Mouse (Mus musculus): ENCODE measurements around the gene Acot8. TPM values are rescaled to one million over a fixed set of nuclear protein-coding genes. Genes with fewer than 3 reads are reported as not detected.

Gene Acot8
- polyA plus RNA-seq, 1 experiment: 102 TPM

DNA sequence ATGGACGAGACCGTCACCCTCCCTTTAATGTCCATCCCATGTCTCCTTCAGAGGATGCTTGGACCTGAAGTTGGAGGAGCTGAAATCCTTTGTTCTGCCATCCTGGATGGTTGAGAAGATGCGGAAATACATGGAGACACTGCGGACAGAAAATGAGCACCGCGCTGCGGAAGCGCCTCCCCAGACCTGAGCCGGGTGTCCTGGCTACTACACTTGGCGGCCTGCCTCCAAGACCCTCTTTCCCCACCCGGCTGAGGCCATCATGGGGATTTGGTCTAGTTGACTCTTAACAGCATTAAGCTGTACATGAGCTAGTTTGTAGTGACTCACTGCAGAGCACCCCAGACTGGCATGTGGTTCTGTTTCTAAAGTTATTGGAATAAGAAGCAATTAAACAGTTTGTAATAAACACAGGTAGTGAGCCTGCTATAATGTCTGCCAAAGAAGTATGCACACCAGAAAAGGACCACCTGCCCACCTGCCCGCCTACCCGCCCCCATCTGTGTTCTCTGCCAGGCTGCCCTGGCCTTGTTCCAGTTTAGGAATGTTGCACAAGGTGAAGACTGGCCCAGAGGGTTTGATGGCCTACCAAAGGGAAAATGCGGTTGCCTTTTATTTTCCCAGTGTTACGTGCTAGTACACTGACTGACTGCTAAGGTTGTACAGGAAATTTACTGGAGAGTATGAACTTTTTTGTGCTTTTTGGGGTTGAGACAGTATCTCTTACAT, 36.7 kb downstream of the Acot8 start:
- 89% methylated on average over 15 of the region's 15 CpGs for WGBS
- Histone ChIP-seq H3K36me3 (ENCODE audit: control insufficient read depth, insufficient read depth, low read length) (peaks cover 34% of the 10 kb centered on the region), H3K4me1 (ENCODE audit: control insufficient read depth, insufficient read depth, insufficient read length, low read length) (peaks cover 6% of the 10 kb centered on the region; the same call in 1 of the 2 replicates), H3K4me3 (ENCODE audit: low read depth, low read length) (no peak overlapping the region), H3K27me3 (ENCODE audit: control insufficient read depth, insufficient read depth, low read length) (no peaks in the 10 kb centered on the region), H3K27ac (ENCODE audit: insufficient read depth, low read depth, low read length) (no peak overlapping the region)
- TF ChIP-seq POLR2A (IDR thresholded peaks at IDR 0.05; ENCODE audit: low read depth, low read length) (no peak), CTCF (IDR thresholded peaks at IDR 0.05; ENCODE audit: extremely low read depth, insufficient read length, insufficient replicate concordance, low read depth, low read length) (no peak)

DNA sequence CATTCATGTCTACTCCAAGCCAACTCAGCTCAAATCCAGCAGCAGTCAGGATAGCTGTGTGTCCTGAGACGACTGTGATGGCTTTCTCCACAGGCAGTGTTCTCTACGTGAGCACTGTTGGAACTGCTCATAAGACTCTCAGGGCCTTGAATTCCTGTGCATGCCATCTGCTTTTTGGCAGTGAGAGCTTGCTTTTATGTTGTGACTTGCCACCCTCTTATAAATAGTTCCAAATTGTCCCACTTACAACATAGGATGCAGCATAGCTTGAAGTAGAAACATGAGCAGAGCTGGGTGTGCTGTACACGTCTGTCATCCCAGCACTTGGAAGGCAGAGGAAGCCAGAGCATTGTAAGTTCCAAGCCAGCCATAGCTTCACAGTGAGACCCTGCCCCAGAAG, 38.8 kb downstream of the Acot8 start:
- H3K36me3 ChIP-seq (ENCODE audit: control insufficient read depth, insufficient read depth, low read length): peaks cover 46% of the 10 kb centered on the region
- no peaks in the 10 kb centered on the region for H3K27me3 ChIP-seq (ENCODE audit: control insufficient read depth, insufficient read depth, low read length)
- H3K4me3 ChIP-seq (ENCODE audit: low read depth, low read length): no peak overlapping the region
- H3K4me1 ChIP-seq (ENCODE audit: control insufficient read depth, insufficient read depth, insufficient read length, low read length): peaks cover 3% of the 10 kb centered on the region; the same call in 1 of the 2 replicates
- 91% methylated on average over 3 of the region's 3 CpGs for WGBS
- TF ChIP-seq CTCF (IDR thresholded peaks at IDR 0.05; ENCODE audit: extremely low read depth, insufficient read length, insufficient replicate concordance, low read depth, low read length) (no peak), POLR2A (IDR thresholded peaks at IDR 0.05; ENCODE audit: low read depth, low read length) (no peak)
- no peak overlapping the region for H3K27ac ChIP-seq (ENCODE audit: insufficient read depth, low read depth, low read length)

DNA sequence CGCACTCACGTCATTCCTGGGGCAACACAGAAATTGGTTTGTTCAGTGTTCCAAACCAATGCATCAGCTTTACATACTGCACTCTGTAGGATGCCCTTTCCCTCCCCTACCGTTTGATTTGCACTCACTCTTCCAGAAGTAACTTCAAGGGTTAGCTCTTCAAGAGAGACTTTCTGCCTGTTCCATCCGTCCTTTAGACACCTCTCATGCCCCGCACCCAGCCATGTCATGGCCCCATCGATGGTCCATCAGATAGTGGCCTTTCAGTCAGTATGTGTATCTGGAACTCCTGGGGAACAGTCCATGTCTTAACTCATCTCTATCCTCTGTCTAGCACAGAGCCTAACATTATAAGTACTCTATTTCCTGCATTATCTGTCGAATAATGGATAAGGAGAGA, 42.1 kb downstream of the Acot8 start:
- no peaks in the 10 kb centered on the region for H3K4me1 ChIP-seq (ENCODE audit: control insufficient read depth, insufficient read depth, insufficient read length, low read length)
- H3K27me3 ChIP-seq (ENCODE audit: control insufficient read depth, insufficient read depth, low read length): no peaks in the 10 kb centered on the region
- H3K27ac ChIP-seq (ENCODE audit: insufficient read depth, low read depth, low read length): no peak overlapping the region
- peaks cover 71% of the 10 kb centered on the region for H3K36me3 ChIP-seq (ENCODE audit: control insufficient read depth, insufficient read depth, low read length)
- 80% methylated on average over 7 of the region's 7 CpGs for WGBS
- TF ChIP-seq CTCF (IDR thresholded peaks at IDR 0.05; ENCODE audit: extremely low read depth, insufficient read length, insufficient replicate concordance, low read depth, low read length) (no peak), POLR2A (IDR thresholded peaks at IDR 0.05; ENCODE audit: low read depth, low read length) (no peak)
- no peak overlapping the region for H3K4me3 ChIP-seq (ENCODE audit: low read depth, low read length)

GRCm38 (mm10) chr2:164761971-164762370, 42.7 kb downstream of the Acot8 start:
- no peak overlapping the region for H3K27ac ChIP-seq (ENCODE audit: insufficient read depth, low read depth, low read length)
- no peaks in the 10 kb centered on the region for H3K4me1 ChIP-seq (ENCODE audit: control insufficient read depth, insufficient read depth, insufficient read length, low read length)
- TF ChIP-seq CTCF (IDR thresholded peaks at IDR 0.05; ENCODE audit: extremely low read depth, insufficient read length, insufficient replicate concordance, low read depth, low read length): no peak
- TF ChIP-seq POLR2A (IDR thresholded peaks at IDR 0.05; ENCODE audit: low read depth, low read length): no peak
- no peaks in the 10 kb centered on the region for H3K27me3 ChIP-seq (ENCODE audit: control insufficient read depth, insufficient read depth, low read length)
- H3K36me3 ChIP-seq (ENCODE audit: control insufficient read depth, insufficient read depth, low read length): peaks cover 74% of the 10 kb centered on the region
- H3K4me3 ChIP-seq (ENCODE audit: low read depth, low read length): no peak overlapping the region
- WGBS: 94% methylated on average over 4 of the region's 4 CpGs

- Histone ChIP-seq H3K27ac (ENCODE audit: insufficient read depth, low read depth, low read length) (no peak overlapping the region), H3K36me3 (ENCODE audit: control insufficient read depth, insufficient read depth, low read length) (peaks cover 77% of the 10 kb centered on the region), H3K4me3 (ENCODE audit: low read depth, low read length) (no peak overlapping the region), H3K4me1 (ENCODE audit: control insufficient read depth, insufficient read depth, insufficient read length, low read length) (no peaks in the 10 kb centered on the region), H3K27me3 (ENCODE audit: control insufficient read depth, insufficient read depth, low read length) (no peaks in the 10 kb centered on the region)
- WGBS: 95% methylated on average over 2 of the region's 2 CpGs
- TF ChIP-seq POLR2A (IDR thresholded peaks at IDR 0.05; ENCODE audit: low read depth, low read length): no peak
- TF ChIP-seq CTCF (IDR thresholded peaks at IDR 0.05; ENCODE audit: extremely low read depth, insufficient read length, insufficient replicate concordance, low read depth, low read length): no peak
Measured at GRCm38 (mm10) chr2:164761502-164761901, 43.2 kb downstream of the Acot8 start.

DNA sequence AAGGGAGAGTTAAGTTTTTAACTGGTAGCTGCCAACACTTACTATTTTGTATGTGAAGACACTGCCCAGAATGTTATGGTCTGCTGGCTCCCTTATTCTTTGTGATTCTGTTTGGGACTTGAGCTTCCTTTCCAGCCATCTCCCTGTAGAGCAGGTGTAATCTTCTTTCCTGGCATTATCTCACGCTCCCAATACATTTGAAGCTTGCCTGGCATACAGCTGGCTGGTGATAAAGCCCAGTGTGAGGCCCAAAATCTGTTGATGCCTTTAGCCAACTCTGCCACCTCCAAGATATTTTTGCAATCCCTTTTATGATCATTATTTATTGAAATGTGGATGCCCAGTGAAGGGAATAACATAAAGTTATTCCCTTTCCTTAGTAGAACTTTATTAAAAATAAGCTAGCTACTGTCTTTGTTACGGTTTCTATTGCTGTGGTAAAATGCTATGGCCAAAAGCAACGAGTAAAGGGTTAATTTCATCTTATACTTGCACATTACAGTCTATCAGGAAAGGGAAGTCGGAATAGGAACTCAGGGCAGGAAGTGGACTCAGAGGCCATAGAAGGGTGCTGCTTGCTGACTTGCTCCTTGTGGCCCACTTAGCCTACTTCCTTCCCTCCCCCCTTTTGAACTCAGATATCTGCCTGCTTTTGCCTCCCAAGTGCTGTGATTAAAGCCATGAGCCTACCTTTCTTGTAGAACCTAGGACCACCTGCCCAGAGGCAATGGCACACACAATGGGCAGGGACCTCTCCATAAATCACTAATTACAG, 44.4 kb downstream of the Acot8 start:
- Histone ChIP-seq H3K4me3 (ENCODE audit: low read depth, low read length) (no peak overlapping the region), H3K27me3 (ENCODE audit: control insufficient read depth, insufficient read depth, low read length) (no peaks in the 10 kb centered on the region), H3K36me3 (ENCODE audit: control insufficient read depth, insufficient read depth, low read length) (peaks cover 78% of the 10 kb centered on the region), H3K27ac (ENCODE audit: insufficient read depth, low read depth, low read length) (no peak overlapping the region), H3K4me1 (ENCODE audit: control insufficient read depth, insufficient read depth, insufficient read length, low read length) (no peaks in the 10 kb centered on the region)
- no peak for TF ChIP-seq POLR2A (IDR thresholded peaks at IDR 0.05; ENCODE audit: low read depth, low read length)
- TF ChIP-seq CTCF (IDR thresholded peaks at IDR 0.05; ENCODE audit: extremely low read depth, insufficient read length, insufficient replicate concordance, low read depth, low read length): no peak
- WGBS: 84% methylated on average over 4 of the region's 4 CpGs

GRCm38 (mm10) chr2:164758692-164759091, 46.0 kb downstream of the Acot8 start:
- no peak overlapping the region for H3K4me3 ChIP-seq (ENCODE audit: low read depth, low read length)
- H3K27me3 ChIP-seq (ENCODE audit: control insufficient read depth, insufficient read depth, low read length): no peaks in the 10 kb centered on the region
- no peaks in the 10 kb centered on the region for H3K4me1 ChIP-seq (ENCODE audit: control insufficient read depth, insufficient read depth, insufficient read length, low read length)
- 88% methylated on average over 1 of the region's 1 CpGs for WGBS
- peaks cover 86% of the 10 kb centered on the region for H3K36me3 ChIP-seq (ENCODE audit: control insufficient read depth, insufficient read depth, low read length)
- H3K27ac ChIP-seq (ENCODE audit: insufficient read depth, low read depth, low read length): no peak overlapping the region
- no peak for TF ChIP-seq POLR2A (IDR thresholded peaks at IDR 0.05; ENCODE audit: low read depth, low read length)
- TF ChIP-seq CTCF (IDR thresholded peaks at IDR 0.05; ENCODE audit: extremely low read depth, insufficient read length, insufficient replicate concordance, low read depth, low read length): no peak
